Mouse (Mus musculus) midbrain, postnatal 0 days (tissue): ENCODE results near the gene Vdac1. TPM values are rescaled to one million over a fixed set of nuclear protein-coding genes. Genes with fewer than 3 reads are reported as not detected.

Source experiments
- ATAC-seq: fragments of 200-750 bp; cut with Nextera tagmentation; 2 replicates; pipeline ENCODE4 v1.8.0; 2017; ENCODE audit warnings: moderate number of reproducible peaks, mild to moderate bottlenecking, moderate TSS enrichment, moderate library complexity; ENCODE audit not compliant: low FRiP score
- DNase-seq: peaks from one replicate; pipeline ENCODE4 v3.0.0-alpha.2; 2015; ENCODE audit warnings: low spot score
- H3K27ac ChIP-seq: fragments of 300-500 bp; sonication (generic); 2 replicates; pipeline ENCODE4 v1.5.1; 2014; ENCODE audit warnings: low read depth, mild to moderate bottlenecking, low read length, mixed read lengths
- H3K27me3 ChIP-seq: fragments of 300-500 bp; sonication (generic); 2 replicates; pipeline ENCODE4 v1.6.1; 2014; ENCODE audit warnings: low read length, control low read depth, mixed read lengths; ENCODE audit not compliant: insufficient read depth
- H3K36me3 ChIP-seq: fragments of 300-500 bp; sonication (generic); 2 replicates; pipeline ENCODE4 v1.6.1; 2014; ENCODE audit warnings: low read length, control low read depth, mixed read lengths; ENCODE audit not compliant: insufficient read depth
- H3K4me1 ChIP-seq: fragments of 300-500 bp; sonication (generic); 2 replicates; pipeline ENCODE4 v1.6.1; 2014; ENCODE audit warnings: mild to moderate bottlenecking, control low read depth, antibody characterized with exemption, low read length, mixed read lengths; ENCODE audit not compliant: insufficient read depth
- H3K4me2 ChIP-seq: fragments of 300-500 bp; sonication (generic); 2 replicates; pipeline ENCODE4 v1.6.1; 2014; ENCODE audit warnings: low read depth, mild to moderate bottlenecking, low read length, mixed read lengths; ENCODE audit not compliant: poor library complexity, severe bottlenecking
- H3K4me3 ChIP-seq: fragments of 300-500 bp; sonication (generic); 2 replicates; pipeline ENCODE4 v1.5.1; 2014; ENCODE audit warnings: low read depth, mild to moderate bottlenecking, low read length, moderate library complexity
- H3K9ac ChIP-seq: fragments of 300-500 bp; sonication (generic); replicated peaks from 2 replicates; pipeline ENCODE4 v1.6.1; 2014; ENCODE audit warnings: mild to moderate bottlenecking, low read length, moderate library complexity, mixed read lengths; ENCODE audit not compliant: poor library complexity, severe bottlenecking
- H3K9me3 ChIP-seq: fragments of 300-500 bp; sonication (generic); 2 replicates; pipeline ENCODE4 v1.6.1; 2016; ENCODE audit warnings: low read length, control low read depth
- CTCF ChIP-seq: IDR thresholded peaks from 2 replicates; pipeline ENCODE4 v1.5.1; 2016; ENCODE audit warnings: antibody characterized with exemption, mild to moderate bottlenecking
- WGBS: fragments of 180-500 bp; shearing (Covaris S2); extraction: QIAGEN DNeasy Blood & Tissue Kit; methylation state at CpG from one replicate; pipeline ENCODE4 v1.1.7; 2014; 5-methylcytosine and 5-hydroxymethylcytosine counted together
- polyA plus RNA-seq: library from polyadenylated mRNA; unstranded; fragments of >200 nt; fragmentation: Nextera tagmentation; extraction: Ambion mirVana; gene quantifications from 2 replicates; pipeline ENCODE4 v1.2.1, GENCODE M21; 2015
- total RNA-seq: library from RNA; depleted of rRNA; stranded (reverse); fragments of >200 nt; gene quantifications from 2 replicates; pipeline ENCODE4 v1.2.3, GENCODE M21; 2014

The Vdac1 gene
- total and polyA plus RNA-seq, 2 experiments from 2014 or later = 337 to 412 TPM

GRCm38 (mm10) chr11:52337651-52338295, 22.9 kb upstream of the Vdac1 start:
- ATAC-seq (no peak), DNase-seq (no peak)
- Histone ChIP-seq H3K27ac (no peak overlapping the region), H3K4me2 (no peak overlapping the region), H3K36me3 (no peaks in the 10 kb centered on the region), H3K4me3 (no peak overlapping the region), H3K4me1 (peaks cover 3% of the 10 kb centered on the region; the same call in 1 of the 2 replicates), H3K9me3 (no peaks in the 10 kb centered on the region), H3K9ac (no peak overlapping the region), H3K27me3 (no peaks in the 10 kb centered on the region)
- WGBS = 57% methylated on average over 10 of the region's 10 CpGs
- no peak for TF ChIP-seq CTCF

- H3K27ac ChIP-seq = no peak overlapping the region
- H3K36me3 ChIP-seq = no peaks in the 10 kb centered on the region
- peaks cover 3% of the 10 kb centered on the region; the same call in 1 of the 2 replicates for H3K4me1 ChIP-seq
- ATAC-seq (no peak), DNase-seq (no peak)
- WGBS = 54% methylated on average over 3 of the region's 3 CpGs
- H3K4me3 ChIP-seq = no peak overlapping the region
- H3K9ac ChIP-seq = no peak overlapping the region
- no peaks in the 10 kb centered on the region for H3K9me3 ChIP-seq
- no peak for TF ChIP-seq CTCF
- H3K27me3 ChIP-seq = no peaks in the 10 kb centered on the region
- no peak overlapping the region for H3K4me2 ChIP-seq
Observed at GRCm38 (mm10) chr11:52338351-52338750, 22.3 kb upstream of the Vdac1 start.

GRCm38 (mm10) chr11:52339098-52339497, 21.6 kb upstream of the Vdac1 start:
- no peak for DNase-seq
- Histone ChIP-seq H3K36me3 (no peaks in the 10 kb centered on the region), H3K27ac (no peak overlapping the region), H3K9ac (no peak overlapping the region), H3K4me3 (no peak overlapping the region), H3K9me3 (no peaks in the 10 kb centered on the region), H3K4me1 (peaks cover 3% of the 10 kb centered on the region; the same call in 1 of the 2 replicates), H3K4me2 (no peak overlapping the region), H3K27me3 (no peaks in the 10 kb centered on the region)
- no peak for ATAC-seq
- 92% methylated on average over 4 of the region's 4 CpGs for WGBS
- TF ChIP-seq CTCF = no peak

- no peak overlapping the region for H3K27ac ChIP-seq
Observed at GRCm38 (mm10) chr11:52339512-52339911, 21.1 kb upstream of the Vdac1 start.

GRCm38 (mm10) chr11:52340123-52340864, 20.4 kb upstream of the Vdac1 start:
- Histone ChIP-seq H3K9me3 (no peaks in the 10 kb centered on the region), H3K9ac (no peak overlapping the region), H3K36me3 (no peaks in the 10 kb centered on the region), H3K4me2 (no peak overlapping the region), H3K27ac (no peak overlapping the region), H3K4me1 (peaks cover 3% of the 10 kb centered on the region; the same call in 1 of the 2 replicates), H3K27me3 (no peaks in the 10 kb centered on the region), H3K4me3 (no peak overlapping the region)
- WGBS = 91% methylated on average over 12 of the region's 12 CpGs
- no peak for TF ChIP-seq CTCF
- no peak for DNase-seq
- no peak for ATAC-seq

More at GRCm38 (mm10) chr11:52339512-52339911, 21.1 kb upstream of the Vdac1 start:
- 94% methylated on average over 12 of the region's 12 CpGs for WGBS
- Histone ChIP-seq H3K36me3 (no peaks in the 10 kb centered on the region), H3K4me1 (peaks cover 3% of the 10 kb centered on the region; the same call in 1 of the 2 replicates), H3K9ac (no peak overlapping the region), H3K4me3 (no peak overlapping the region), H3K9me3 (no peaks in the 10 kb centered on the region), H3K4me2 (no peak overlapping the region), H3K27me3 (no peaks in the 10 kb centered on the region)
- DNase-seq = no peak
- TF ChIP-seq CTCF = no peak
- ATAC-seq = no peak

GRCm38 (mm10) chr11:52341001-52341400, 19.7 kb upstream of the Vdac1 start:
- Histone ChIP-seq H3K4me2 (no peak overlapping the region), H3K9me3 (no peaks in the 10 kb centered on the region), H3K4me3 (no peak overlapping the region), H3K27me3 (no peaks in the 10 kb centered on the region), H3K9ac (no peak overlapping the region), H3K4me1 (peaks cover 3% of the 10 kb centered on the region; the same call in 1 of the 2 replicates), H3K36me3 (no peaks in the 10 kb centered on the region), H3K27ac (no peak overlapping the region)
- ATAC-seq (no peak), DNase-seq (no peak)
- TF ChIP-seq CTCF = no peak
- WGBS = 54% methylated on average over 9 of the region's 9 CpGs
